Mouse (Mus musculus): Measurements from ENCODE around the gene Olfr137. TPM values are rescaled to one million over a fixed set of nuclear protein-coding genes. Genes with fewer than 3 reads are reported as not detected.

The Olfr137 gene
- not detected in 2 replicates for polyA plus RNA-seq (2016; fragmentation: Nextera tagmentation; extraction: Ambion mirVana)

DNA sequence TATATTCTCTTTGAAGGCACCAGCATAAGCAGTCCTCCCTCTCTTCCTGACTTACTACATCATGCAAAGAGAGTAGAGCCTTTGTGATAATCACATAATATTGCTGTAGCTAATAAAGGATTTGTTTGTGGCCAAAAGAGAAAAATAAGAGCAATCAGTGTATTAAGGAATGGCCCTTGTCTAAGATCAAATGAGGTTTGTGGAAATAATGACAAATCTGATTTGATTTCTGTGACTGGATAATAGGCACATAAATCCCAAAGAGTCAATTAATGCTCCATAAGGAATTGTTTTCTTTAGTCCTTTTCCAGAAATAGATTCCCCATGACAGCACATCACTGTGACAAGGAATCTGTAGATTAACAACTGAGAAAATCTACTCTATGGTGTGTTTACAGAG is at the start of gene Olfr137:
TSS of gene Olfr137 (minus strand) at position 101 of the 400 bp plus-strand sequence.
- H3K9ac ChIP-seq (replicated peaks), result no peak within 1 kb of the TSS
- H3K4me1 ChIP-seq (replicated peaks), result no peaks in the 10 kb centered on the region
- no peaks in the 10 kb centered on the region for H3K27me3 ChIP-seq
- H3K9me3 ChIP-seq, result peaks cover 15% of the 10 kb centered on the region
- H3K4me2 ChIP-seq, result no peak within 1 kb of the TSS
- no peak within 1 kb of the TSS for H3K27ac ChIP-seq
- H3K36me3 ChIP-seq, result no peaks in the 10 kb centered on the region
- H3K4me3 ChIP-seq (replicated peaks), result no peak within 1 kb of the TSS
- no peak for ATAC-seq (ENCODE audit: insufficient number of reproducible peaks, insufficient read depth, low FRiP score, low TSS enrichment, low read depth)

DNA sequence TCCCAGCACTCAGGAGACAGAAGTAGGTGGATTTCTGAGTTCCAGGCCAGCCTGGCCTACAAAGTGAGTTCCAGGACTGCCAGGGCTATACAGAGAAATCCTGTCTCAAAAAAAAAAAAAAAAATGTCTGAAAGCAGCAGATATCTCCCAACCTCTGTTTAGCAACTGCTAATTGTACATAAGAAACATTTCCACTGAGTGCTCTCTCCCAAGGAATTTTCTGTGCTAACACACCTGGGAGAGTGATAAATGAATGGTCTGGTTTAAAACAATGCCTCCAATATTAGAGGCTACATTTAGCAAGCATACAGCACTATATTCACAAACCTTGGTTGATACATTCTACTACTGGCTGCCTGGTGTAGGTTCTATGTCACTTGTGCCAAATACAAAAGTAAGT is 22.2 kb upstream of the Olfr137 start, which contains the start of gene Olfr136:
TSS of gene Olfr136 (plus strand) at position 301 of the 400 bp plus-strand sequence.
- no peak within 1 kb of the TSS for H3K27ac ChIP-seq
- H3K9ac ChIP-seq (replicated peaks), result no peak within 1 kb of the TSS
- H3K9me3 ChIP-seq, result peaks cover 19% of the 10 kb centered on the region
- no peaks in the 10 kb centered on the region for H3K27me3 ChIP-seq
- H3K4me3 ChIP-seq (replicated peaks), result no peak within 1 kb of the TSS
- H3K4me1 ChIP-seq (replicated peaks), result no peaks in the 10 kb centered on the region
- H3K4me2 ChIP-seq, result no peak within 1 kb of the TSS
- no peak for ATAC-seq (ENCODE audit: insufficient number of reproducible peaks, insufficient read depth, low FRiP score, low TSS enrichment, low read depth)
- H3K36me3 ChIP-seq, result no peaks in the 10 kb centered on the region

DNA sequence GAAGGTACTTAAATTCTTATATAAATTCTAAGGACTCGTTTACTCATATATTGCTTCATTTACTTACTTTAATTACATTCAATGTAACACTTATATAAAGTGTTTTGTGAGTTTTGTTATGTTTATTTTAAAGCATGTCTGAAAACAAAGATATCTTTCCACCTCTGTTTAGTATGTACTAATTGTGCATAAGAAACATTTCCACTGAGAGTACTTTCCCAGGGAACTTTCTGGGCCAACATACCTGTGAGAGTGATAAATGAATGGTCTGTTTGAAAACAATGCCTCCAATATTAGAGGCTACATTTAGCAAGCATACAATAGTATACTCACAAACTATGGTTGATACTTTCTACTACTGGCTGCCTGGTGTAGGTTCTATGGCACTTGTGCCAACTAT is 46.6 kb downstream of the Olfr137 start, which contains the start of gene Olfr138:
TSS of gene Olfr138 (plus strand) at position 301 of the 400 bp plus-strand sequence.
- Histone ChIP-seq H3K4me2 (no peak within 1 kb of the TSS), H3K27me3 (no peaks in the 10 kb centered on the region), H3K9me3 (peaks cover 8% of the 10 kb centered on the region), H3K4me3 (replicated peaks) (no peak within 1 kb of the TSS), H3K36me3 (no peaks in the 10 kb centered on the region), H3K4me1 (replicated peaks) (no peaks in the 10 kb centered on the region), H3K9ac (replicated peaks) (no peak within 1 kb of the TSS), H3K27ac (no peak within 1 kb of the TSS)
- ATAC-seq (ENCODE audit: insufficient number of reproducible peaks, insufficient read depth, low FRiP score, low TSS enrichment, low read depth), result no peak
- 76% methylated on average over 1 of the region's 1 CpGs for WGBS

Other genes starting within 250 kb of the Olfr137 start
- gene Olfr129, start 247.5 kb downstream of the Olfr137 start, polyA plus RNA-seq (2016; fragmentation: Nextera tagmentation; extraction: Ambion mirVana), result not detected in 2 replicates
- gene Olfr130, start 243.6 kb downstream of the Olfr137 start, polyA plus RNA-seq (2016; fragmentation: Nextera tagmentation; extraction: Ambion mirVana), result not detected in 2 replicates
- gene Olfr131, start 218.9 kb downstream of the Olfr137 start, polyA plus RNA-seq (2016; fragmentation: Nextera tagmentation; extraction: Ambion mirVana), result not detected in 2 replicates
- not detected in 2 replicates for gene Olfr132, start 173.0 kb downstream of the Olfr137 start, polyA plus RNA-seq (2016; fragmentation: Nextera tagmentation; extraction: Ambion mirVana)
- gene Olfr133, start 162.3 kb downstream of the Olfr137 start, polyA plus RNA-seq (2016; fragmentation: Nextera tagmentation; extraction: Ambion mirVana), result not detected in 2 replicates
- not detected in 2 replicates for gene Olfr134, start 136.2 kb downstream of the Olfr137 start, polyA plus RNA-seq (2016; fragmentation: Nextera tagmentation; extraction: Ambion mirVana)
- not detected in 2 replicates for gene Olfr135, start 103.2 kb downstream of the Olfr137 start, polyA plus RNA-seq (2016; fragmentation: Nextera tagmentation; extraction: Ambion mirVana)
- gene Olfr138, start 46.5 kb downstream of the Olfr137 start, polyA plus RNA-seq (2016; fragmentation: Nextera tagmentation; extraction: Ambion mirVana), result not detected in 2 replicates
- gene Olfr136, start 22.3 kb upstream of the Olfr137 start, polyA plus RNA-seq (2016; fragmentation: Nextera tagmentation; extraction: Ambion mirVana), result not detected in 2 replicates
- not detected in 2 replicates for gene Esp36, start 112.6 kb upstream of the Olfr137 start, polyA plus RNA-seq (2016; fragmentation: Nextera tagmentation; extraction: Ambion mirVana)
- gene Esp34, start 246.6 kb upstream of the Olfr137 start, polyA plus RNA-seq (2016; fragmentation: Nextera tagmentation; extraction: Ambion mirVana), result not detected in 2 replicates